Mouse (Mus musculus) midbrain, embryonic 10.5 days (tissue): ENCODE data around the gene Pllp. TPM values are rescaled to one million over a fixed set of nuclear protein-coding genes. Genes with fewer than 3 reads are reported as not detected.

ENCODE experiments used
- polyA plus RNA-seq: library from polyadenylated mRNA; unstranded; fragments of >200 nt; fragmentation: Nextera tagmentation; extraction: Ambion mirVana; gene quantifications from 2 replicates; pipeline ENCODE4 v1.2.1, GENCODE M21; 2016

Pllp gene
- polyA plus RNA-seq, 1 experiment from 2014 or later: 0.36 TPM

Other genes with a start within 250 kb of the Pllp start
- 13.6 and 17.6 TPM in 2 replicates for gene Cpne2, start 163.3 kb downstream of the Pllp start, polyA plus RNA-seq
- gene Rspry1, start 94.3 kb downstream of the Pllp start, polyA plus RNA-seq: 45.2 and 49.5 TPM in 2 replicates
- 91.8 and 98.8 TPM in 2 replicates for gene Fam192a, start 94.3 kb downstream of the Pllp start, polyA plus RNA-seq
- 210 and 222 TPM in 2 replicates for gene Arl2bp, start 29.7 kb downstream of the Pllp start, polyA plus RNA-seq
- not detected in 2 replicates for gene Ccl22, start 49.3 kb upstream of the Pllp start, polyA plus RNA-seq
- gene Cx3cl1, start 75.7 kb upstream of the Pllp start, polyA plus RNA-seq: 13.6 and 14.3 TPM in 2 replicates
- not detected in 2 replicates for gene Ccl17, start 114.2 kb upstream of the Pllp start, polyA plus RNA-seq
- 50.4 and 52.6 TPM in 2 replicates for gene Coq9, start 142.0 kb upstream of the Pllp start, polyA plus RNA-seq
- gene Ciapin1, start 142.1 kb upstream of the Pllp start, polyA plus RNA-seq: 185 and 201 TPM in 2 replicates
- gene Polr2c, start 161.2 kb upstream of the Pllp start, polyA plus RNA-seq: 163 and 176 TPM in 2 replicates
- gene Dok4, start 180.1 kb upstream of the Pllp start, polyA plus RNA-seq: 11.3 and 14.5 TPM in 2 replicates
- gene Ccdc102a, start 221.8 kb upstream of the Pllp start, polyA plus RNA-seq: 13.0 and 13.1 TPM in 2 replicates
- gene Adgrg5, start 227.4 kb upstream of the Pllp start, polyA plus RNA-seq: 0.36 and 0.74 TPM in 2 replicates